Mouse (Mus musculus) T-helper 2 cell (primary cell): Measurements from ENCODE around the gene Btbd19.

ENCODE experiments used
- in situ Hi-C: fragments of 300-600 bp; cut with MboI, MseI; formaldehyde crosslinking; loops from one replicate; pipeline ENCODE4 v1.15.1; 2025; ENCODE audit warnings: high pct_unique_total_duplicates

The Btbd19 gene

GRCm38 (mm10) chr4:117070624-117071023, 54.9 kb downstream of the Btbd19 start:
- in situ Hi-C loops, result no loop called here

- in situ Hi-C loops, result no loop called here
Observed at GRCm38 (mm10) chr4:117069647-117070046, 55.9 kb downstream of the Btbd19 start.
